Mouse (Mus musculus) ES-Bruce4 (cell line): ENCODE measurements around the gene Gpsm1. TPM values are rescaled to one million over a fixed set of nuclear protein-coding genes. Genes with fewer than 3 reads are reported as not detected.
A peak's percentile ranks its signal among the peaks of the same experiment; 100 is the strongest.

ENCODE experiments used
- H3K27ac ChIP-seq: 2 replicates; pipeline ENCODE4 v1.5.1; 2012; ENCODE audit warnings: low read length, inconsistent platforms; ENCODE audit not compliant: insufficient read depth
- H3K27me3 ChIP-seq: 2 replicates; pipeline ENCODE4 v1.6.1; 2012; ENCODE audit warnings: mild to moderate bottlenecking, low read length, inconsistent platforms; ENCODE audit not compliant: control insufficient read depth, poor library complexity, insufficient read depth, severe bottlenecking
- H3K36me3 ChIP-seq: 2 replicates; pipeline ENCODE4 v1.6.1; 2012; ENCODE audit warnings: inconsistent platforms, mild to moderate bottlenecking, low read length, moderate library complexity; ENCODE audit not compliant: control insufficient read depth, poor library complexity, insufficient read depth, severe bottlenecking
- H3K4me1 ChIP-seq: one replicate; pipeline ENCODE4 v1.8.1; 2011; ENCODE audit warnings: low read length; ENCODE audit not compliant: control insufficient read depth, insufficient read depth
- H3K4me3 ChIP-seq: 2 replicates; pipeline ENCODE4 v1.5.1; 2011; ENCODE audit warnings: low read depth, mild to moderate bottlenecking, low read length
- H3K9ac ChIP-seq: 2 replicates; pipeline ENCODE4 v1.6.1; 2012; ENCODE audit warnings: low read depth, mild to moderate bottlenecking, inconsistent platforms; ENCODE audit not compliant: poor library complexity, severe bottlenecking
- H3K9me3 ChIP-seq: replicated peaks from 2 replicates; pipeline ENCODE4 v1.6.1; 2012; ENCODE audit warnings: mild to moderate bottlenecking, low read length, inconsistent platforms; ENCODE audit not compliant: control insufficient read depth, poor library complexity, insufficient read depth, severe bottlenecking
- CTCF ChIP-seq: IDR thresholded peaks from one replicate; pipeline ENCODE4 v1.8.1; 2011; ENCODE audit warnings: low read depth, low read length
- EP300 ChIP-seq: IDR thresholded peaks from 2 replicates; pipeline ENCODE4 v1.6.1; 2011; ENCODE audit warnings: low read depth, low read length; ENCODE audit not compliant: insufficient read depth
- POLR2A ChIP-seq: IDR thresholded peaks from one replicate; pipeline ENCODE4 v1.8.1; 2011; ENCODE audit warnings: low read length; ENCODE audit not compliant: insufficient read depth
- polyA plus RNA-seq: library from polyadenylated mRNA; stranded (reverse); fragments of >200 nt; gene quantifications from 2 replicates; pipeline ENCODE4 v1.2.4, GENCODE M21; 2011; ENCODE audit warnings: low read depth; ENCODE audit not compliant: missing spikeins, insufficient read depth, insufficient read length

The Gpsm1 gene
- polyA plus RNA-seq, 1 experiment: 16.3 TPM

- no peaks in the 10 kb centered on the region for H3K9me3 ChIP-seq
- no peak overlapping the region for H3K27ac ChIP-seq
Measured at GRCm38 (mm10) chr2:26305555-26305954, 9.8 kb upstream of the Gpsm1 start.

DNA sequence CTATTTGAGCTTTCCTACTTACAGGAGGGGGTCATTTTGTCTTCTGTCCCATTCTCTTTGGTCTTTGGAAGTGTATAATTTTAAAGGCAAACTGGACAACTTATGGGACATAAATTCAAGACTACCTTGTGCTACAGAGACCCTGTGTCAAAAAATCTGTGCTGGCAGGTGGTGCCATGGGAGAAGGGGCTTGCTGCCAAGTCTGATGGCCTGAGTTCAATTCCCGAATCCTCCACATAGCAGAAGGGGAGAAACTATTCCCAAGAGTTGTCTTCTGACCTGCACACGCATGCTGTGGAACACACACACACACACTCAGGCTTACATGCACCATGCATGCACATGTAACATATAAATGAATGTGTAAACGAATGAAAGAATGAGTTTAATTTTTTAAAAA, 8.6 kb upstream of the Gpsm1 start:
- Histone ChIP-seq H3K27ac (no peak overlapping the region), H3K27me3 (no peaks in the 10 kb centered on the region), H3K9ac (no peak overlapping the region), H3K4me1 (no peaks in the 10 kb centered on the region), H3K9me3 (no peaks in the 10 kb centered on the region), H3K4me3 (no peak overlapping the region), H3K36me3 (no peaks in the 10 kb centered on the region)
- TF ChIP-seq CTCF: no peak

More at GRCm38 (mm10) chr2:26305555-26305954, 9.8 kb upstream of the Gpsm1 start:
- no peaks in the 10 kb centered on the region for H3K27me3 ChIP-seq
- no peak overlapping the region for H3K9ac ChIP-seq
- H3K4me3 ChIP-seq: no peak overlapping the region
- no peaks in the 10 kb centered on the region for H3K36me3 ChIP-seq
- no peaks in the 10 kb centered on the region for H3K4me1 ChIP-seq
- TF ChIP-seq CTCF (no peak), EP300 (no peak), POLR2A (no peak)

DNA sequence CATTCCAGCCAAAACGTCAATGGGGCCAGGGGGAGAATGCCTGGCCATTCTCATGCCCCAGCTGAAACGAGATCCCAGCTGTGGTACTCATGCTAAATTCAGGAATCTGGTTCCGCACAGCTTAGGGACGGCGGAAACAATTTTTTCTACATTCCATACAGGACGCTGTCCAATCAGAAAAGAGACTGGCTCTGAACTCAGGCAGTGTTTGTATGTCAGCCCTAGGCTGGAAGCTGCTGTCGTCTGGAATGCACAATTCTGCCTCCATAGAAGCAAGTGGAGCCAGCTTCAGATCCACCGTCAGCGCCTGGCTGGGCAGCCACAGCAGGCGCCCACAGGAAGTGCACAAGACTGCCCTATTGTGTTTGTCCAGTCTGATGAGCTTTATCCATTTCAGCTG, 5.6 kb upstream of the Gpsm1 start:
- Histone ChIP-seq H3K9me3 (no peaks in the 10 kb centered on the region), H3K27ac (no peak overlapping the region), H3K4me3 (no peak overlapping the region), H3K9ac (no peak overlapping the region), H3K4me1 (no peaks in the 10 kb centered on the region), H3K36me3 (no peaks in the 10 kb centered on the region), H3K27me3 (no peaks in the 10 kb centered on the region)
- no peak for TF ChIP-seq POLR2A
- TF ChIP-seq CTCF: no peak
- no peak for TF ChIP-seq EP300

- no peak for TF ChIP-seq POLR2A
- no peak for TF ChIP-seq CTCF
- no peak for TF ChIP-seq EP300
- Histone ChIP-seq H3K36me3 (no peaks in the 10 kb centered on the region), H3K4me1 (peaks cover 2% of the 10 kb centered on the region), H3K27me3 (no peaks in the 10 kb centered on the region), H3K27ac (no peak overlapping the region), H3K4me3 (no peak overlapping the region), H3K9ac (no peak overlapping the region), H3K9me3 (no peaks in the 10 kb centered on the region)
Measured at GRCm38 (mm10) chr2:26311936-26312335, 3.4 kb upstream of the Gpsm1 start.

GRCm38 (mm10) chr2:26312812-26313211, 2.5 kb upstream of the Gpsm1 start:
- peaks cover 2% of the 10 kb centered on the region for H3K4me1 ChIP-seq
- no peaks in the 10 kb centered on the region for H3K36me3 ChIP-seq
- H3K27ac ChIP-seq: no peak overlapping the region
- TF ChIP-seq CTCF: peak; percentile 24
- TF ChIP-seq POLR2A: no peak
- TF ChIP-seq EP300: no peak
- H3K9me3 ChIP-seq: no peaks in the 10 kb centered on the region
- no peak overlapping the region for H3K9ac ChIP-seq
- H3K27me3 ChIP-seq: no peaks in the 10 kb centered on the region
- H3K4me3 ChIP-seq: no peak overlapping the region

- H3K4me1 ChIP-seq: peaks cover 2% of the 10 kb centered on the region
- TF ChIP-seq POLR2A: no peak
- no peak for TF ChIP-seq EP300
Measured at GRCm38 (mm10) chr2:26313394-26313793, 1.9 kb upstream of the Gpsm1 start.

More at GRCm38 (mm10) chr2:26313394-26313793, 1.9 kb upstream of the Gpsm1 start:
- H3K36me3 ChIP-seq: no peaks in the 10 kb centered on the region
- H3K9ac ChIP-seq: no peak overlapping the region
- no peaks in the 10 kb centered on the region for H3K9me3 ChIP-seq
- no peak overlapping the region for H3K27ac ChIP-seq
- H3K4me3 ChIP-seq: no peak overlapping the region
- H3K27me3 ChIP-seq: no peaks in the 10 kb centered on the region
